Mouse (Mus musculus) frontal cortex, postnatal 36 days (tissue): ENCODE data around the gene Rtl10.

Experiments
- DNase-seq, 2 experiments: peaks; one replicate each; pipeline ENCODE4 v3.0.0; 2022; ENCODE audit warnings: low spot score in 2 of 2

Rtl10 gene

GRCm38 (mm10) chr16:18498558-18498990 is at the start of gene Rtl10, which contains the start of gene Gnb1l:
Rtl10 (plus strand) TSS chr16:18498901.
Gnb1l (plus strand) TSS chr16:18498713.
- peak; percentile 94 to 95 for DNase-seq

DNA sequence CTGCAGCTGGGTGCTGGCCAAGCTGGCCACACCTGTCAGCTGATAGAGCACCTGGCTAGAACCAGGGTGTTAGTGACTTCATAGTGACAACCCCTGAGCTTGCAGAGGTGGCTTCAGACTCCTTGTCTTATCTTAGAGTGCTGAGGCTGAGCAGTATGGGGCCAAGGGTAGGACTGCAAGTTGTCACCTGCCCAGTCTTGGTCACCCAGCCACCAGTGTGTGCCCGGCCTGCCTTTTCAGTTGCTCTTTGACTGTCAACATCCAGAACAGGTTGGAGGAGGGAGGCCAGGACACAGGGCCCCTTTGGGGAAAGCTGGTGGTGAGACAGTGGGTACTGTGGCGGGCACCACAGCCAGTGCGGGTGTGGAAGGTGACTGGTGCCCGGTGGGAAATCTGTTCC is 49.7 kb upstream of the Rtl10 start:
- no peak for DNase-seq

DNA sequence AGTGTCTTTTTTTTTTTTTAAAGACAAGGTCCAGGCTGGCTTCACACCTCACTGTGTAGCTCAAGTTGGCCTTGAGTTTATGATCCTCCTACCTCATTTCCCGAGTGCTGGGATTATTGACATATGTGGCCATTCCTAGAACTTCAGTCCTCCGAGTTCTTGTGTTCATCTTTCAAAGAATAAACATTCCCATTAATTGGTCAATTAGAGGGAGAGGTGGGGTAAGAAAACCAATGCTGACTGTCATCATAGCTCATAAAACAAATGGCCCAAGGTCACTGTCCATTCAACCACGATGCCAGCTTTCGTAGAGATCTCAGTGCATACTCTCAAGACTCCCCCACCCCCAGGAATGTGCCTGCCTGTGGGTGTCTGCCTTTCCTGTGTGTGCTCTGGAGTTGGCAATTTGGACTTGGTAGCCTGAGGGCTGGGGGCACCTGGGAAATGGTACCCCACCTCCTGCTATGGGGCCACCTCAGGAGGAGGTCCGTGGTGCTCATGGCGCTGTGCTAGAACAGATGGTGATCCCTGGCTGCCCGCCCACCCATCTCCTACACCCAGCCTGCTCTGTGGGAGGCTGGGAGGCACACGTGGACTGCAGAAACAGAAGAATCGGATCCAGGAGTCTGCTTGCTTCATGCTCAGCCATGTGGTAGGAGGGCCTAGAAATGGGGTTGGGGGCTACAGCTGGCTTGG is 47.1 kb upstream of the Rtl10 start:
- peak; percentile 76 to 79 for DNase-seq

DNA sequence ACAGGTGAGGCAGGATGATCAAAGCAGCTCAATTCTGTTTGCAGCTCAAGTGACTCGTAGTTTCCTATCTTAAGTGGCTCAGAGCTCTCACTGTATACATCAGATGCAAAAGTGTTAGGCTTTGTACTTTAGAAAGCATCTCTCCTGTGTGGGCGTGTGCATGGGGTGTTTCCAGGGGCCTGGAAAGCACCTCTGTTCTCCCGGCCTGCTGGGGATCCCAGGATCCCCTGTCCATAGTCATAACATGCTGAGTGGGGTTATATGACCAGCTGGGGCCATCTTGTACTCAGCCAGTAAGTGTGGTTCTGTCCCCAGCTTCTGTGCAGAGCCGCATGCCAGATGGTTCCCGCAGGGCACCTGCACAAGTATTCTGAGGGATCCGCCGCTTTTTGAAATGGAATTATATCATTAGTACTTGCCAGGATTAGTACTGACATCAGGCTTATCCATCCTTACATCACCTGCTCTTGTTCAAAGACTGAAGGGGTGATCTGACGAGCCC is 46.3 kb upstream of the Rtl10 start:
- peak; percentile 37 to 54 for DNase-seq

DNA sequence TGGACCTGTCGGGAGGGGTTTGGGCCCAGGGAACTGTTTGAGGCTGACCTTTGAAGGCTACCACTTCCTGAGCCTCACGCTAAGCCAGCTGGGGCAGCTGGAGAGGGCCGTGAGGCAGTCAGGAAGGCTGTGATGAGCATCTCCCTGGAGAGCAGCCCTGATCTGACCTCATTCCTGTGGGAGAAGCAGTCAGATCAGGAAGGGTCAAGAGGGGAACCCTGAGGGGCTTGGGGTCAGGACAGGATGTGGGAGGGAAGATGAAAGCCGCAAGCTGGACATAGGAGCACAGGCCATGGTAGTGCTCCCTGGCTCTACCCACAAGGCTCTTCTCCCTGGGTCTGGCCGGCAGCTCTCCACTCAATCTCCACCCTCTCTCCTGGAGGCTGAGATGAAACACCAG is 44.9 kb upstream of the Rtl10 start:
- no peak for DNase-seq

DNA sequence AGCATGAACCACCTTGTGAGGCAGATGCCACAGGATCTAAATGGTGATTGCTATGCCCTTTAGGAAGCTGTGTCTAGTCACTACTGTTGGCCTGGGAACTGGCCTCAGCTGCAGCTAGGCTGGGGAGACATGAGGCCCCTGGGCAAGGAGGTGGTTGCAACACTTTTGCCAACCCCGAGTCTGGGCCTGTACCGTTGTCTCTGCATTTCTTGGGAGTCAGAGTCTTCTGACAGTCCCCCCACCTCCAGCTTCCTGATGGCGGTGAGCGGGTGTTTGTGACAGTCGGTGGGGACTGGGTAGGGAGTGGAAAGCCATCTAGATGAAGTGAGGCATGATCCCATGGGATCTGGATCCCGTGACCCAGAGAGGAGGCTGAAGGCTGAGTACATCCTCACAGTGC is 43.3 kb upstream of the Rtl10 start:
- no peak for DNase-seq

DNA sequence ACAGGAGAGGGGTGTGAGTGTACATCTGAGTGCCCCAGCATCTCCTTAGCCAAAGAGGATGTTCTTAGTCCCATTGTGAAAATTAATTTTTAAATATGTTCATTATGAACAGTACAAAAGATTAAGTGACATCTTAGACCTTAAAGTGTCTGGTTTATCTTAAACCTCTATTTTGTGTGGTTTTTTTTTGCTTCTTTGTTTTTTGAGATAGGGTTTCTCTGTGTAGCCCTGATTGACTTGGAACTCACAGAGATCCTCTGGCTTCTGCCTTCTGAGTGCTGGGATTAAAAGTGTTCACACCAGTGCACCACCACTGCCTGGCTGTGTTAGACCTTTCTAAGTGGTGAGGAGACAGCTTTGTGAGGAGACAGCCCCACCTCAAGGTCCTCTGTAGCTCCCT is 40.0 kb upstream of the Rtl10 start:
- DNase-seq: no peak

- no peak for DNase-seq
These were observed 39.3 kb upstream of the Rtl10 start for GRCm38 (mm10) chr16:18459335-18459954.

DNA sequence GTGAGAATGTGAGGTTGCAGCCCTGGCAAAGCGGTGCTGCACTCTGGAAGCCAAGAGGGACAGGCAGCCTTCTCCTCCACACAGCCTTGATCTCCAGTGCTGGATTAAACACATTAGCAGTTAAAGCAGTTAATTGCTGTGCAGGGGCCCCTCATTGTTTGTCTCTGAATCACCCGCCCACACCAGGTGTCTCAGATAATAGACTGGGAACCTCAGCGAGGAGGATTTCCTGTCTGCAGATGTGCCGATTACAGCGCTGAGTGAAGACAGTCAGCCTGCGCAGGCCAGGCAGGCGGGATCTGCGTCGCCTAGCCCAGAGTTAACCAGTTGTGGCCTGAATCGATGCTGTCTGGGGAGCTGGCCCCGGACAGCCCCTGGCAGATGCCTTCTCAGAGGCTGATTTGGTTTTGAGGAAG is 38.7 kb upstream of the Rtl10 start:
- DNase-seq: no peak

GRCm38 (mm10) chr16:18460826-18461225 is 37.9 kb upstream of the Rtl10 start:
- no peak for DNase-seq

DNA sequence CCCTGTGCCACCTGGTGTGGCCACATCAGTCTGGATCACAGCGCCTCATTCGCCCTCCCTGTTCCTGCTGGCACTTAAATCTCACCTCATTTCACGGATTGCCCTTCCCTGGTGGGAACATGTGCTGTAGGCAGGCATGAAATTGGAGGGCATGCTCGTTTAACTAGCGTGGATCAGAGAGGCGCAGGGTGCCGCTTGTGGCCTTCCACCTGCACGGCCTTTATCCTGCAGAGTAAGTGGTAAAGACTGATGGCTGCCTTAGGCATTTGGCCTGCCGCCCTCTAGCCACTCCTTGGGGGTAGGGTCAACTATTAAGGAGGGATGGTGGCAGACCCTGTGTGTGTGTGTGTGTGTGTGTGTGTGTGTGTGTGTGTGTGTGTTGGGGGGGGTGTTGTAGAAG is 36.7 kb upstream of the Rtl10 start:
- DNase-seq: no peak

GRCm38 (mm10) chr16:18462598-18462997 is 36.1 kb upstream of the Rtl10 start:
- no peak for DNase-seq

GRCm38 (mm10) chr16:18464271-18464670 is 34.4 kb upstream of the Rtl10 start:
- peak in 1 of 2 experiments; percentile 41 for DNase-seq

DNA sequence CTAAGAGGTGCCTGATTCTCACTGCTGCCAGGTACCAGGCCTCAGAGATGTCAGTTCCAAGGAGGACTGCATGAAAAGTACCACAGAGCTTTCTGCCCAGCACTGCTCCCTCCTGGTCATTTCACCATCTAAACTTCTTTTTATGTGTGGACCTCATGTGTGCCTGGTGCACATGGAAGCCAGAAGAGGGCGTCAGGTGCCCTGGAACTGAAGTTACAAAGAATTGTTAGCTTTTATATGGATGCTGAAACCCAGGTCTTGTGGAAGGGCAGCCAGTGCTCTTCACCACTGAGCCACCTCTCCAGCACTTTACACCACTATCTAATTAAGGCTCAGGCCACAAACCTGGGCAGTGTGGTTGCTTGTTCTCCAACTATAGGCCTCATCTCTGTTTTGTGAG is 27.9 kb upstream of the Rtl10 start:
- no peak for DNase-seq

DNA sequence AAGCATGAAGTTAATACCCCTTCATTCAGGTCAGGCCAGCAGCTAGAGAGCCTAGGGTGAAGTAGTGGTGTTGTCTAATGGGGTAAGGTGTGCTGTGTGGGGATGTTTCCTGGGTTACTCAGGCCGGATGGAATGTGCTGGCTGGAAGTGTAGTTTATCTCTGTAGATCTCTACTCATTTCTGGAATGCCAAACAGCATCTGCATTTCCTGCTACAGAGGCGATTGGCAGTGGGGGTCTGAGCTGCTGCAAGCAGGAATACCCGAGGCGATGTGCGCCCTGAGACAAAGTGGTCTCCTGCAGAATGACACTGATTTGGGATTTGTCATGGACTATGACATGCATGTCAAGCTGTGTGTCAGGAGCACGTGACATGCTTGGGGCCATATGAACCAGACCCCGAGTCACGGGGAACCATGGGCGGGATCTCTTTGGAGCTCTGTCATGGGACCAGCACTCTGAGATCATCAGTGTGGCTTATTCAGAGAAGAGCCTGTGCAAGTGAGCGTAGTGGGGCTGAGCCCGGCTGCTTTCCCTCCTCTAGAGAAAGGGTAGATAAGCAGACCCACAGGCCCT is 27.2 kb upstream of the Rtl10 start:
- no peak for DNase-seq

GRCm38 (mm10) chr16:18471976-18472375 is 26.7 kb upstream of the Rtl10 start:
- no peak for DNase-seq

DNA sequence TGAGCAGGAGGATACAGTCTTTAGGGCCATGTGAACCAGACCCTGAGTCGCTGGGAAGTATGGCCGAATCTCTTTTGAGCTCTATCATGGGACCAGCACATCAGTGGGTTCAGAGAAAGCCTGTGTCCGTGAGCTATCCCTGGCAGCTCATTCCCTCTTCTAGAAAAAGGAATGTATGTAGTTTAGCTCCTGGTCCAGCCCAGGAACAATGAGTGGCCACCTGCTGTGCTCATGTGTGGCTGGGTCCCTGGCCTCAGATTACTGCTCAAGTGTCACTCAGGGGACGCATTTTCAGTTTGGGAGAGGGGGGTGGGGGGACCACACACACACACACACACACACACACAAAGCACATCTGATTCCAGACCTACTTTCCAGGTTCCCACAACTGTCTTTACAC is 26.3 kb upstream of the Rtl10 start:
- DNase-seq: no peak

DNA sequence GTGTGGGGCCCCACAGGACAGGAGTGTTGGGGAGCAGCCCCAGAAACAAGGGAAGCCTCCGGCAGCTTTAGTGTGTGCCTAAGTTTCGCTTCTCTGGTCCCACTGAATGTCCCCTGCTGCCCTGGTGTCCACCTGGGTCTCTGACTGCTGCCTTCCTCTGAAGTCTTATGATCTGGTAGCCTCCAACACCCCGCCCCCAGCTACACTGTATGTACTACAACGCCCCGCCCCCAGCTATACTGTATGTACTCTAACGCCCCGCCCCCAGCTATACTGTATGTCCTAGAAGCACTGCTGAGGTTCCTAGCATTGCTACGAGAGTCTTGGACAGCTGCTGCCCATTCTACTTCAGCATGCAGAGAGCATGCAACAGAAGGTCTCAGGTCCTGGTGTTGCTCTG is 25.7 kb upstream of the Rtl10 start:
- no peak for DNase-seq

- DNase-seq: no peak
These were observed 24.7 kb upstream of the Rtl10 start for GRCm38 (mm10) chr16:18474021-18474420.

GRCm38 (mm10) chr16:18477996-18478395 is 20.7 kb upstream of the Rtl10 start:
- DNase-seq: no peak

DNA sequence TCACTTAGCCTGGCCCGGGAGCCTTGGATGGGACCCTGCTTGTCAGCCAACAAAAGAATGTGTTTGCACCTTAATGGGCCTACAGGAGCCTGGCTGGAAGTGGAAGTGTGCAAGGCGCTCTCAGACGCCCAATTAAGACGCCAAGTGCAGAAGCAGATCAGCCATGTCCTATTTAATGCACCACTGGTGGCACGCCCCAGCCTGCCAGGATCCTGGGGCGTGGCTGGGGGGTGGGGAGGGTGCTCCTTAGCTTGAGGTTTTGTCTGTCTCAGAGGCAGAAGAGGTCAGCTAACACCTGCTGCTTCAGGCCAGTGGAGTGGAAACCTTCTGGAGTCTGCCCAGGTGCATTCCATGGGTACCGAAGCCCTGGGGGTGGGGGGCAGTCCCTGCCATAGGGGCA is 19.0 kb upstream of the Rtl10 start:
- DNase-seq: no peak

- no peak for DNase-seq
These were observed 17.7 kb upstream of the Rtl10 start for GRCm38 (mm10) chr16:18480933-18481485.

DNA sequence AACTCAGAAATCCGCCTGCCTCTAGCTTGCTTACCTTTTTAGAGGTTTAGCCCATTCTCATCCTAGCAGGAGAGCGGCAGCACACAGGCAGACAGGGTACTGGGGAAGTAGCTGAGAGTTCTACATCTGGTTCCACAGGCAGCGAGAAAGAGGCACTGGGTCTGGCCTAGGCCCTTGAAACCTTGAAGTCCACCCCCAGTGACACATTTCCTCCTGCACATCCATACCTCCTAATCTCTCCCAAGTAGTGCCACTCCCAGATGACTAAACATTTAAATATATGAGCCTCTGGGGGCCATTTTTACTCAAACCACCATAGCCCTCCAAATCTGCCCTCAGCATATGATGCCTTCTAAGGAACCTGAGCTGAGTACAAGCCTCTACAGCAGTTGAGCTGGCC is 16.3 kb upstream of the Rtl10 start:
- no peak for DNase-seq
